Mouse (Mus musculus): ENCODE results near the gene Serinc4. TPM values are rescaled to one million over a fixed set of nuclear protein-coding genes. Genes with fewer than 3 reads are reported as not detected.

Gene Serinc4
- polyA plus RNA-seq, 1 experiment from 2014 or later = 0.46 TPM

DNA sequence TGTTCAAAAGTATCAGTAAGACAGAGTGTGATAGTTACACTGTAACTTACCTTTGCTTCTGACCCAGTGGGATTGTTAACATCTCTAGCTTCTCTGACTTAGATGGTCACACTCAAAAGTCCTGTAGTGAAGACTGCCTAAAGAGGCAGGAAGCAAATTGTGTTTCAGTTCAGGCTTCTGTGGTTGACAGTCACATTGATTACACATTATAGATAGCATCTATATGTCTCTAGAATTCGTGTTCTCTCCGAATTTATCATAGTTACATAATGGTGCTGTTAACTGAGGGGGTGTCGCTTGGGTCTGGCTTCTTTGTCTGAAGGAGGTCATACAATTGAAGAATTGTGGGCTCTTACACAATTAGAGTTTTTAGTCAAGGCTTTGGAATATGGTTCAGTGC is 41.5 kb downstream of the Serinc4 start:
- no peak overlapping the region for H3K27ac ChIP-seq (ENCODE audit: low read length)
- no peak for ATAC-seq (ENCODE audit: insufficient read depth, low FRiP score)

DNA sequence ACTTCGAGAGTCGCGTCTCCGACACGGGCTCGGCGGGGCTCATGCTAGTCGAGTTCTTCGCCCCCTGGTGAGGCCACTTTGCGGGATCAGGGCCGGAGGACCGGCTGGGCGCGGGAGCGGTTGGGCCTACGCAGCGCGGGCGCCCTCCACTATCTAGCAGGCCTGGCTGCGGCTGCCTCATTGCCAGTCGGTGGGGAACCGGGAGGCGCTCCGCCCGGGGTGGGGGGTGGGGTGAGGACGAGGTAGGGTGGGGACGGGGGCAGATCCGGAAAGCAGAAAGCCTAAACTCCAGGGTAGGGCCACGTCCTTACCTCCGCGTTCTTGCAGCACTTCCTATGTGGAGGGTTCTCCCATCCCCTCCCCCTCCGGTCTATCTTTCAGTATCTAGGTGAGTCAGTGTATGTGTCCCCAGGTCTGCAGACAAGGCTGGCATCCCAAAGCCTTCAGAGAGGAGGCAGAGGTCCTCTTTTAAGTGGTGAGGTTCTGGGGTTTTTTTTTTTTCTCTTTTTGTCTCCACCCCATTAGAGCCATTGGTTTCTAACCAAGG is 42.4 kb downstream of the Serinc4 start:
- H3K27ac ChIP-seq (ENCODE audit: low read length) = peak overlapping the region; percentile 99
- peaks cover 27% of the 10 kb centered on the region for H3K4me1 ChIP-seq (ENCODE audit: control insufficient read depth, insufficient read depth, low read length)
- H3K9me3 ChIP-seq (replicated peaks; ENCODE audit: control insufficient read depth, low read length) = no peaks in the 10 kb centered on the region
- peak overlapping the region; percentile 99 for H3K9ac ChIP-seq (ENCODE audit: low read length)
- under 1% methylated on average over 32 of the region's 32 CpGs for WGBS
- H3K27me3 ChIP-seq (ENCODE audit: control insufficient read depth, insufficient read depth, low read length) = no peaks in the 10 kb centered on the region
- H3K36me3 ChIP-seq (ENCODE audit: control insufficient read depth, insufficient read depth, low read length) = peaks cover 4% of the 10 kb centered on the region
- peak overlapping the region; percentile 78 for H3K4me2 ChIP-seq (ENCODE audit: low read depth, low read length)
- peak; percentile 25; the same call in 1 of the 2 replicates for ATAC-seq (ENCODE audit: insufficient read depth, low FRiP score)
- H3K4me3 ChIP-seq (replicated peaks; ENCODE audit: low read length) = peak overlapping the region; percentile 100

More for the DNA sequence above, 41.5 kb downstream of the Serinc4 start:
- Histone ChIP-seq H3K27me3 (ENCODE audit: control insufficient read depth, insufficient read depth, low read length) (no peaks in the 10 kb centered on the region), H3K9me3 (replicated peaks; ENCODE audit: control insufficient read depth, low read length) (no peaks in the 10 kb centered on the region), H3K4me1 (ENCODE audit: control insufficient read depth, insufficient read depth, low read length) (peaks cover 30% of the 10 kb centered on the region), H3K36me3 (ENCODE audit: control insufficient read depth, insufficient read depth, low read length) (peaks cover 4% of the 10 kb centered on the region), H3K4me2 (ENCODE audit: low read depth, low read length) (peak overlapping the region; percentile 78), H3K4me3 (replicated peaks; ENCODE audit: low read length) (peak overlapping the region; percentile 100), H3K9ac (ENCODE audit: low read length) (peak overlapping the region; percentile 60; the same call in 1 of the 2 replicates)
- 30% methylated on average over 3 of the region's 3 CpGs for WGBS

DNA sequence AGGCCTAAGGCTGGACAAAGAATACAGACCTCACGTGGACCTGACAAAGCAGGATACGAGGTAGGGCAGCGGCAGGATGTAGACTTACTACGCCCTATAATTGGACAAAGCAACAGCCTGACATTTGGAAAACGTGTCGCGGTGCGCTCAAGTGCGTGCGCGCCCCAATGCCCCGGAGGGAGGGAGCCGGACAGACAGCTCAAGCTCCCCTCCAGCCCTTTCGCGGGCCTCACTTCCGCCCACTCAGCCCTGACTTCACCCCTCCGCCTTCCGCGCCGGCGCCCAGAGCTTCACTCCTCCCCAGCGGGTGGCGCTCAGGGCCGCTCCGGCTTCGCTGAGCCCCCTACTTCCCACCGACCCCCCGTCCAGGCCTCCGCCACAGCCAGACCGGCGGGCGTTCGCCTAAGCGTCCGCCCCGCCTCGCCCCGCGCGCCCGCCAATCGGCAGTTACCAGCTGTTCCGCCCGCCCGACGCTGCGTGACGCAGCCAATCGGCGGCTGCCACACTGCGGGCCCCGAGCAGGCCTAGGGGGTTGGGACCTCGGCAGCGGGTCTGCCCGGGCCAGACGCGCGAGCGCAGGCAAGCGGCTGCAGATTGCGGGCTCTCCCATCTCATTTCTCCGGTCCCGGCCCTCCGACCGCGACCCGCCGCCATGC is 43.1 kb downstream of the Serinc4 start, which contains the start of the genes Pdia3 and Catsper2:
Gene Pdia3, plus strand, starts transcription at position 389 of the 656 bp plus-strand sequence.
Gene Catsper2, minus strand, starts transcription at position 406 of the 656 bp plus-strand sequence.
- H3K27me3 ChIP-seq (ENCODE audit: control insufficient read depth, insufficient read depth, low read length) = no peaks in the 10 kb centered on the region
- H3K4me1 ChIP-seq (ENCODE audit: control insufficient read depth, insufficient read depth, low read length) = peaks cover 21% of the 10 kb centered on the region
- H3K9ac ChIP-seq (ENCODE audit: low read length) = peak within 1 kb of the TSS; percentile 99
- peak within 1 kb of the TSS; percentile 100 for H3K4me3 ChIP-seq (replicated peaks; ENCODE audit: low read length)
- peak; percentile 98 for ATAC-seq (ENCODE audit: insufficient read depth, low FRiP score)
- H3K27ac ChIP-seq (ENCODE audit: low read length) = peak within 1 kb of the TSS; percentile 99
- peak within 1 kb of the TSS; percentile 80 for H3K4me2 ChIP-seq (ENCODE audit: low read depth, low read length)
- WGBS = under 1% methylated on average over 61 of the region's 68 CpGs
- no peaks in the 10 kb centered on the region for H3K9me3 ChIP-seq (replicated peaks; ENCODE audit: control insufficient read depth, low read length)
- H3K36me3 ChIP-seq (ENCODE audit: control insufficient read depth, insufficient read depth, low read length) = no peaks in the 10 kb centered on the region; the same call in none of the 2 replicates

DNA sequence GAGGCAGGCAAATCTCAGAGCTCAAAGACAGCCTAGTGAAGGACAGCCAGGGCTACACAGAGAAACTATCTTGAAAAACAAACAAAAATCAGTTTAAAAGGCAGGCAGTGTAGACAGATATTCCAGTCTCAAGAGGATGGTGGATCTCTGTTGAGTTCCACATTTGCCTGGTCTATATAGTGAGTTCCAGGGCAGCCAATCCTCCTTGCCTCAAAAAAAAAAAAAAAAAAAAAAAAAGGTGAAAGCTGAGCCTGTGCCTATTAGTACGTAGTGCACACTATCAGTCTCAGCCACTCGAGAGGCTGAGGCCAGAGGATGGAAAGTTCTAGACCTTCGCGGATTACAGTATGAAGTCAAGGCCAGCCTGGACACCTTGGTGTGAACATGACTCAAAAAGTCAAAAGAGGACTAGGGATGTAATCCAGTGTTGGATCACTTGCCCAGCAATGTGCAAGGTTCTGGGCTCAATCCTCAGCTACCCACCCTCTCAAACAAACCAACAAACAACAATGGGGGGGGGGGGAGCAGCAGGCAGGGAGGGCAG is 43.7 kb downstream of the Serinc4 start:
- H3K4me2 ChIP-seq (ENCODE audit: low read depth, low read length) = peak overlapping the region; percentile 80
- H3K4me3 ChIP-seq (replicated peaks; ENCODE audit: low read length) = peak overlapping the region; percentile 100
- H3K27me3 ChIP-seq (ENCODE audit: control insufficient read depth, insufficient read depth, low read length) = no peaks in the 10 kb centered on the region
- H3K4me1 ChIP-seq (ENCODE audit: control insufficient read depth, insufficient read depth, low read length) = peaks cover 19% of the 10 kb centered on the region
- peak overlapping the region; percentile 99 for H3K9ac ChIP-seq (ENCODE audit: low read length)
- peak overlapping the region; percentile 96 for H3K27ac ChIP-seq (ENCODE audit: low read length)
- ATAC-seq (ENCODE audit: insufficient read depth, low FRiP score) = 0 out of 2 replicates have a peak, but pooled peaks have one; percentile 1
- 8% methylated on average over 4 of the region's 4 CpGs for WGBS
- no peaks in the 10 kb centered on the region for H3K9me3 ChIP-seq (replicated peaks; ENCODE audit: control insufficient read depth, low read length)
- H3K36me3 ChIP-seq (ENCODE audit: control insufficient read depth, insufficient read depth, low read length) = no peaks in the 10 kb centered on the region

DNA sequence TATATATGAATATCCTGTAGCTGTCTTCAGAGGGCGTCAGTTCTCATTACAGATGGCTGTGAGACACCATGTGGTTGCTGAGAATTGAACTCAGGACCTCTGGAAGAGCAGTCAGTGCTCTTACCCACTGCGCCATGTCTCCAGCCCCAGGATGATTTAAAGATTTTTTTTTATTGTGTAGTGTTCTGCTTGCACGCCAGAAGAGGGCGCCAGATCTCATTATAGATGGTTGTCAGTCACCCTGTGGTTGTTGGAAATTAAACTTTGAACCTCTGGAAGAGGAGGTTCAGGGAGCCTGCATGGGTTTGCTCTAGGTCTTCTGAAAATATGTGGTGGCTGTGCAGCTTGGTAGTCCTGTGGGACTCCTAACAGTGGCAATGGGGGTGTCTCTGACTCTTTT is 48.4 kb downstream of the Serinc4 start:
- ATAC-seq (ENCODE audit: insufficient read depth, low FRiP score) = no peak
- WGBS = 37% methylated on average over 4 of the region's 4 CpGs
- no peak overlapping the region for H3K9ac ChIP-seq (ENCODE audit: low read length)
- H3K27me3 ChIP-seq (ENCODE audit: control insufficient read depth, insufficient read depth, low read length) = no peaks in the 10 kb centered on the region
- H3K27ac ChIP-seq (ENCODE audit: low read length) = no peak overlapping the region
- no peaks in the 10 kb centered on the region for H3K36me3 ChIP-seq (ENCODE audit: control insufficient read depth, insufficient read depth, low read length)
- no peak overlapping the region for H3K4me3 ChIP-seq (replicated peaks; ENCODE audit: low read length)
- H3K4me2 ChIP-seq (ENCODE audit: low read depth, low read length) = no peak overlapping the region
- no peaks in the 10 kb centered on the region for H3K4me1 ChIP-seq (ENCODE audit: control insufficient read depth, insufficient read depth, low read length)
- no peaks in the 10 kb centered on the region for H3K9me3 ChIP-seq (replicated peaks; ENCODE audit: control insufficient read depth, low read length)

DNA sequence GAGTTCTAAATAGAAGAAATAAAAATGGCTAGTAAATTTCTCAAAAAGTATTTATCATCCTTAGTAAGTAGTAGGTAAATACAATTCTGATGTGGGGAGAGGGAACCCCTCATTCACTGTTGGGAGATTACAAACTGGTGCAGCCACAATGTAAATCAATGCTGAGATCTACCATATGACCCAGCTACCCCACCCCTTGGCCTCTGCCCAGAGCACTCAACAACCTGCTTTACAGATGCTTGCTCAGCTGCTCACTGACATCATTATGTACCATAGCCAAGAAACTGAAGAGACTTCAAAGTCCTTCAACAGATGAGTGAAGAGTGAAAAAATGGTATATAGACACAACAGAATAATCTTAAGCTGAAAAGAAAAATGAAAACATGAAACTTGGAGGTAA is 53.3 kb downstream of the Serinc4 start:
- H3K27me3 ChIP-seq (ENCODE audit: control insufficient read depth, insufficient read depth, low read length) = no peaks in the 10 kb centered on the region
- H3K9me3 ChIP-seq (replicated peaks; ENCODE audit: control insufficient read depth, low read length) = no peaks in the 10 kb centered on the region
- no peaks in the 10 kb centered on the region for H3K36me3 ChIP-seq (ENCODE audit: control insufficient read depth, insufficient read depth, low read length)
- H3K4me1 ChIP-seq (ENCODE audit: control insufficient read depth, insufficient read depth, low read length) = no peaks in the 10 kb centered on the region
- H3K4me2 ChIP-seq (ENCODE audit: low read depth, low read length) = no peak overlapping the region
- H3K27ac ChIP-seq (ENCODE audit: low read length) = no peak overlapping the region
- no peak overlapping the region for H3K9ac ChIP-seq (ENCODE audit: low read length)
- no peak for ATAC-seq (ENCODE audit: insufficient read depth, low FRiP score)
- H3K4me3 ChIP-seq (replicated peaks; ENCODE audit: low read length) = no peak overlapping the region

DNA sequence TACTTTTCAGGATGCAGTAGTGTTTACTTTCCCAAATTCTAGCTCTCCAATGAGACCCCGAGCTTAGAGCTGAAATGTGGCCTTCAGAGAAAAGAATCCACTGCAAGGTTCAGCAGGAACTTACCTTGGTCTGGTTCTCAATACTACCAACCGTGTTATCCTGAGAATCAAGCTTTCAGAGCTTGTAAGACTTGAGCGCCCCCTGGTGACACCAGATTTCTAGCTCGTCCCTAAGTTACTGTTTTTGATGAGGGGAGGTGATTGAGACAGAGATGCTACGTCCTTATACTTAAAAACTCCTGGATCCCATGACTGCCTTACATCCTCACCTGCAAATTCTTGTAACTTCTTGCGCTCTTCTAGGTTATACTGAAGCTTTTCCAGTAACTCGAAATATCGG is 60.0 kb downstream of the Serinc4 start:
- Histone ChIP-seq H3K4me1 (ENCODE audit: control insufficient read depth, insufficient read depth, low read length) (no peaks in the 10 kb centered on the region), H3K27me3 (ENCODE audit: control insufficient read depth, insufficient read depth, low read length) (no peaks in the 10 kb centered on the region), H3K4me2 (ENCODE audit: low read depth, low read length) (no peak overlapping the region), H3K9ac (ENCODE audit: low read length) (no peak overlapping the region), H3K27ac (ENCODE audit: low read length) (no peak overlapping the region), H3K4me3 (replicated peaks; ENCODE audit: low read length) (no peak overlapping the region), H3K9me3 (replicated peaks; ENCODE audit: control insufficient read depth, low read length) (no peaks in the 10 kb centered on the region), H3K36me3 (ENCODE audit: control insufficient read depth, insufficient read depth, low read length) (no peaks in the 10 kb centered on the region)
- ATAC-seq (ENCODE audit: insufficient read depth, low FRiP score) = no peak
- 11% methylated on average over 8 of the region's 8 CpGs for WGBS

Small RNA genes within 50 kb of the gene (microRNA-seq; reads per million reads assigned to microRNA genes)
- not detected for gene Gm22953

Other genes with a start within 250 kb of the Serinc4 start
- gene Trp53bp1, start 185.4 kb downstream of the Serinc4 start, polyA plus RNA-seq (2015; fragmentation: Nextera tagmentation; extraction: Ambion mirVana) = 50.0 and 55.5 TPM in 2 replicates
- gene Map1a, start 167.2 kb downstream of the Serinc4 start, polyA plus RNA-seq (2015; fragmentation: Nextera tagmentation; extraction: Ambion mirVana) = 3.2 and 3.5 TPM in 2 replicates
- 19.3 and 21.2 TPM in 2 replicates for gene Ppip5k1, start 101.4 kb downstream of the Serinc4 start, polyA plus RNA-seq (2015; fragmentation: Nextera tagmentation; extraction: Ambion mirVana)
- 260 and 360 TPM in 2 replicates for gene Ckmt1, start 99.1 kb downstream of the Serinc4 start, polyA plus RNA-seq (2015; fragmentation: Nextera tagmentation; extraction: Ambion mirVana)
- not detected in 2 replicates for gene Strc, start 69.6 kb downstream of the Serinc4 start, polyA plus RNA-seq (2015; fragmentation: Nextera tagmentation; extraction: Ambion mirVana)
- gene Pdia3, start 43.0 kb downstream of the Serinc4 start, polyA plus RNA-seq (2015; fragmentation: Nextera tagmentation; extraction: Ambion mirVana) = 880 and 909 TPM in 2 replicates
- 1.3 and 1.6 TPM in 2 replicates for gene Catsper2, start 43.0 kb downstream of the Serinc4 start, polyA plus RNA-seq (2015; fragmentation: Nextera tagmentation; extraction: Ambion mirVana)
- gene Ell3, start 12.5 kb downstream of the Serinc4 start, polyA plus RNA-seq (2015; fragmentation: Nextera tagmentation; extraction: Ambion mirVana) = 8.7 and 8.8 TPM in 2 replicates
- gene Serf2, start 7.6 kb downstream of the Serinc4 start, polyA plus RNA-seq (2015; fragmentation: Nextera tagmentation; extraction: Ambion mirVana) = 439 and 496 TPM in 2 replicates
- gene Hypk, start 3.5 kb downstream of the Serinc4 start, polyA plus RNA-seq (2015; fragmentation: Nextera tagmentation; extraction: Ambion mirVana) = 86.0 and 107 TPM in 2 replicates
- gene Mfap1b, start 17.3 kb upstream of the Serinc4 start, polyA plus RNA-seq (2015; fragmentation: Nextera tagmentation; extraction: Ambion mirVana) = 48.6 and 53.4 TPM in 2 replicates
- gene Mfap1a, start 49.9 kb upstream of the Serinc4 start, polyA plus RNA-seq (2015; fragmentation: Nextera tagmentation; extraction: Ambion mirVana) = 25.5 and 28.5 TPM in 2 replicates
- gene Wdr76, start 49.9 kb upstream of the Serinc4 start, polyA plus RNA-seq (2015; fragmentation: Nextera tagmentation; extraction: Ambion mirVana) = 5.2 and 6.9 TPM in 2 replicates

Measured in stomach, embryonic 16.5 days (tissue).